In the genomic region with DNA sequence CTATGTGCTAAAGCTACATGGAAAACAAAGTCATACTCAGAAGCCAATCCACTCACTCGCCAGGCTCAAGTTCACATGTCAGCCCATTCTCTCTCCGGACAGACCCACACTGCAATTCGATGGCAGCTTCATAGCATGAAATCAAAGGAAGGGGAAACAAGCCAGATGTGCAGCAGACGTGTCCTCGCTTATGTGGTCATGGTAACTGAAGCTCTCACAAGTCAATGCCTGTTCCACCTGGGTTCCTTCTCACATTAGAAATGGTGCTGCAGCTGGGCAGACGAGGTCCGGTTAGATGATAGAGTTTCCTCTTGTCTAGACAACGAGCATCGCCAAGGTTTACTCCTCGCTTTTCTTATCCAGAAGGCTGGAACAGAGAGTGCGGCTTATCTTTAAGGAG, we compare ENCODE assay signal across 28 mouse cellular contexts. TPM values are rescaled to one million over a fixed set of nuclear protein-coding genes. Genes with fewer than 3 reads are reported as not detected.
DNase-seq lines count a peak whose midpoint lies in the region; ATAC-seq and TF ChIP-seq lines count a peak whose summit lies in the region.
"Had no signal": no experiment of that assay in that cellular context is flagged by ENCODE, and none has a peak within 500 bp of the region (broad histone marks: within the 10 kb centered on the region; RNA-seq: fewer than 3 reads in every experiment).

No protein-coding gene starts in this region.

- no peak for TF ChIP-seq EP300 in liver, postnatal 0 days (IDR thresholded peaks at IDR 0.05; ENCODE audit: low read depth)

- no peaks in the 10 kb centered on the region; the same call in 1 of the 2 replicates for H3K4me1 ChIP-seq in liver, postnatal 0 days (ENCODE audit: insufficient read depth)
- no peaks in the 10 kb centered on the region for H3K4me1 ChIP-seq in liver, embryonic 12.5 days
- no peaks in the 10 kb centered on the region for H3K4me1 ChIP-seq in testis, adult 2 months (ENCODE audit: control insufficient read depth, insufficient read depth, low read length)
- no peaks in the 10 kb centered on the region for H3K4me1 ChIP-seq in forebrain, embryonic 12.5 days
- H3K4me1 ChIP-seq: embryonic facial prominence, embryonic 12.5 days; forebrain, embryonic 15.5 days; heart, embryonic 13.5 days; hindbrain, embryonic 15.5 days; kidney, embryonic 15.5 days; limb, embryonic 12.5 days; midbrain, embryonic 12.5 days had no signal

- H3K4me2 ChIP-seq in liver, postnatal 0 days (ENCODE audit: low read depth, low read length) = no peak overlapping the region
- no peak overlapping the region for H3K4me2 ChIP-seq in liver, embryonic 12.5 days
- no peak overlapping the region for H3K4me2 ChIP-seq in forebrain, embryonic 12.5 days
- H3K4me2 ChIP-seq: embryonic facial prominence, embryonic 12.5 days; forebrain, embryonic 15.5 days; heart, embryonic 13.5 days; hindbrain, embryonic 15.5 days; kidney, embryonic 15.5 days; limb, embryonic 12.5 days; midbrain, embryonic 12.5 days had no signal

- no peak; the same call in 1 of the 2 replicates for ATAC-seq in liver, postnatal 0 days
- no peak for ATAC-seq in liver, embryonic 12.5 days
- no peak for ATAC-seq in forebrain, embryonic 12.5 days (ENCODE audit: low FRiP score)
- ATAC-seq: CD4-positive, CD25-positive, alpha-beta regulatory T cell, adult 4 months; forebrain, embryonic 15.5 days; inflammation-experienced regulatory T-cells, adult 6 months had no signal

- no peak overlapping the region for H3K9ac ChIP-seq in liver, postnatal 0 days (replicated peaks)
- H3K9ac ChIP-seq in liver, embryonic 12.5 days = no peak overlapping the region
- H3K9ac ChIP-seq in forebrain, embryonic 12.5 days = no peak overlapping the region
- H3K9ac ChIP-seq: embryonic facial prominence, embryonic 12.5 days; forebrain, embryonic 15.5 days; heart, embryonic 13.5 days; hindbrain, embryonic 15.5 days; kidney, embryonic 15.5 days; limb, embryonic 12.5 days; midbrain, embryonic 12.5 days had no signal

- no peaks in the 10 kb centered on the region for H3K36me3 ChIP-seq in liver, postnatal 0 days (replicated peaks; ENCODE audit: insufficient read depth, low read length)
- H3K36me3 ChIP-seq in liver, embryonic 12.5 days = no peaks in the 10 kb centered on the region
- no peaks in the 10 kb centered on the region for H3K36me3 ChIP-seq in testis, adult 2 months (ENCODE audit: control insufficient read depth, insufficient read depth, low read length)
- no peaks in the 10 kb centered on the region for H3K36me3 ChIP-seq in forebrain, embryonic 12.5 days (replicated peaks)
- H3K36me3 ChIP-seq: embryonic facial prominence, embryonic 12.5 days; forebrain, embryonic 15.5 days; heart, embryonic 13.5 days; hindbrain, embryonic 10.5 days; hindbrain, embryonic 15.5 days; kidney, embryonic 15.5 days; limb, embryonic 12.5 days; midbrain, embryonic 12.5 days had no signal

- no peak overlapping the region for H3K4me3 ChIP-seq in liver, postnatal 0 days (ENCODE audit: low read depth, low read length)
- no peak overlapping the region for H3K4me3 ChIP-seq in liver, embryonic 12.5 days
- peak overlapping the region; percentile 29; the same call in 1 of the 2 replicates for H3K4me3 ChIP-seq in testis, adult 2 months (ENCODE audit: control insufficient read depth, low read depth, low read length)
- H3K4me3 ChIP-seq in forebrain, embryonic 12.5 days (replicated peaks) = no peak overlapping the region
- H3K4me3 ChIP-seq: embryonic facial prominence, embryonic 12.5 days; forebrain, embryonic 15.5 days; heart, embryonic 13.5 days; hindbrain, embryonic 10.5 days; hindbrain, embryonic 15.5 days; kidney, embryonic 15.5 days; layer of hippocampus, adult 2 months; left cerebral cortex, adult 2 months; limb, embryonic 12.5 days; megakaryocyte, embryonic 14.5 days; midbrain, embryonic 12.5 days had no signal

- no peak for TF ChIP-seq CTCF in liver, postnatal 0 days (IDR thresholded peaks at IDR 0.05; ENCODE audit: low read depth)
- no peak for TF ChIP-seq CTCF in testis, adult 2 months (IDR thresholded peaks at IDR 0.05; ENCODE audit: control insufficient read depth, insufficient read depth, insufficient replicate concordance, low read depth, low read length)

- H3K27ac ChIP-seq in liver, postnatal 0 days (ENCODE audit: low read depth) = no peak overlapping the region; the same call in 1 of the 2 replicates
- H3K27ac ChIP-seq in liver, embryonic 12.5 days = no peak overlapping the region
- peak overlapping the region; percentile 73 for H3K27ac ChIP-seq in testis, adult 2 months (ENCODE audit: control insufficient read depth, insufficient read depth, low read depth, low read length)
- no peak overlapping the region for H3K27ac ChIP-seq in forebrain, embryonic 12.5 days
- H3K27ac ChIP-seq: embryonic facial prominence, embryonic 12.5 days; forebrain, embryonic 15.5 days; heart, embryonic 13.5 days; hindbrain, embryonic 10.5 days; hindbrain, embryonic 15.5 days; kidney, embryonic 15.5 days; layer of hippocampus, adult 2 months; left cerebral cortex, adult 2 months; limb, embryonic 12.5 days; midbrain, embryonic 12.5 days had no signal

- 62% methylated on average over 11 of the region's 11 CpGs for WGBS in liver, postnatal 0 days (ENCODE audit: insufficient replicate concordance)
- WGBS in liver, embryonic 12.5 days (ENCODE audit: insufficient replicate concordance) = 64% methylated on average over 11 of the region's 11 CpGs
- WGBS in forebrain, embryonic 12.5 days = 91% methylated on average over 11 of the region's 11 CpGs

- peak; percentile 20 for DNase-seq in liver, postnatal 0 days
- no peak for DNase-seq in testis, postnatal 10 days (ENCODE audit: low spot score)
- DNase-seq in thymus, postnatal 0 days (ENCODE audit: low spot score) = peak; percentile 55
- no peak for DNase-seq in yolk sac, embryonic 10.5 days (ENCODE audit: low spot score)
- DNase-seq: adrenal gland, postnatal 14 days; cerebellum, adult 11-12 months; cerebellum, adult 9-11 months; embryo, embryonic 11 days; heart, postnatal 10 days; kidney, adult 11 months; kidney, postnatal 36 days; lung, postnatal 36 days had no signal

- TF ChIP-seq POLR2A in testis, adult 2 months (IDR thresholded peaks at IDR 0.05; ENCODE audit: control insufficient read depth, low read depth, low read length) = no peak

- H3K9me3 ChIP-seq in liver, postnatal 0 days (ENCODE audit: low read length) = no peaks in the 10 kb centered on the region
- H3K9me3 ChIP-seq in liver, embryonic 12.5 days (replicated peaks) = no peaks in the 10 kb centered on the region
- H3K9me3 ChIP-seq in forebrain, embryonic 12.5 days = no peaks in the 10 kb centered on the region
- H3K9me3 ChIP-seq: embryonic facial prominence, embryonic 12.5 days; forebrain, embryonic 15.5 days; heart, embryonic 13.5 days; hindbrain, embryonic 10.5 days; hindbrain, embryonic 15.5 days; kidney, embryonic 15.5 days; limb, embryonic 12.5 days; midbrain, embryonic 12.5 days had no signal

- no peaks in the 10 kb centered on the region for H3K27me3 ChIP-seq in liver, postnatal 0 days (ENCODE audit: insufficient read depth, low read length)
- no peaks in the 10 kb centered on the region for H3K27me3 ChIP-seq in liver, embryonic 12.5 days (replicated peaks)
- H3K27me3 ChIP-seq in testis, adult 2 months (ENCODE audit: control insufficient read depth, insufficient read depth, low read length) = no peaks in the 10 kb centered on the region
- peaks cover 3% of the 10 kb centered on the region; the same call in 1 of the 2 replicates for H3K27me3 ChIP-seq in forebrain, embryonic 12.5 days
- H3K27me3 ChIP-seq: embryonic facial prominence, embryonic 12.5 days; forebrain, embryonic 15.5 days; hindbrain, embryonic 15.5 days; kidney, embryonic 15.5 days; midbrain, embryonic 12.5 days had no signal

RNA-seq across cellular contexts. Expression of a gene that starts 8.6 kb away (rescaled TPM):
- 110 and 117 TPM in 2 replicates for polyA plus RNA-seq in liver, postnatal 0 days (2015; fragmentation: Nextera tagmentation; extraction: Ambion mirVana)
- polyA plus RNA-seq in liver, embryonic 12.5 days (2016; fragmentation: Nextera tagmentation; extraction: Ambion mirVana) = 68.3 and 68.6 TPM in 2 replicates
- 22.1 and 23.8 TPM in 2 replicates for polyA plus RNA-seq in testis, adult 2 months (2012; rRNA removed)
- polyA plus RNA-seq in thymus, postnatal 0 days (2015; fragmentation: Nextera tagmentation; extraction: Ambion mirVana) = 194 and 211 TPM in 2 replicates
- 58.6 and 58.7 TPM in 2 replicates for polyA plus RNA-seq in forebrain, embryonic 12.5 days (2016; fragmentation: Nextera tagmentation; extraction: Ambion mirVana)

Comparison
In these comparisons a context has a peak if more than half of its experiments do, and no peak if none do; other contexts are left out.
1. DNase-seq: peak in liver, postnatal 0 days (single experiment) and thymus, postnatal 0 days (single experiment); none in testis, postnatal 10 days (single experiment) and yolk sac, embryonic 10.5 days (single experiment).